In genomic region chr11:106158930-106159215, GRCm38 (mm10) we compare ENCODE assay signal across 8 mouse cellular contexts. TPM values are rescaled to one million over a fixed set of nuclear protein-coding genes. Genes with fewer than 3 reads are reported as not detected.
DNase-seq lines count a peak whose midpoint lies in the region; ATAC-seq and TF ChIP-seq lines count a peak whose summit lies in the region.

No protein-coding gene starts in this region.

- H3K4me2 ChIP-seq in limb, embryonic 14.5 days (replicated peaks; ENCODE audit: low read depth, low read length, severe bottlenecking) = peak overlapping the region; percentile 62
- peak overlapping the region; percentile 92 for H3K4me2 ChIP-seq in stomach, embryonic 15.5 days

- ATAC-seq in erythroblast, adult 5-6 weeks (replicated peaks; ENCODE audit: low FRiP score, poor library complexity, severe bottlenecking) = no peak
- 0 out of 2 replicates have a peak, but pooled peaks have one; percentile 0 for ATAC-seq in limb, embryonic 14.5 days (ENCODE audit: low FRiP score, low read depth)
- ATAC-seq in stomach, embryonic 15.5 days (ENCODE audit: insufficient read depth, low FRiP score, low read depth) = peak; percentile 2; the same call in 1 of the 2 replicates

- H3K4me3 ChIP-seq in erythroblast, embryonic 14.5 days (replicated peaks) = peak overlapping the region; percentile 71
- peak overlapping the region; percentile 83 for H3K4me3 ChIP-seq in limb, embryonic 14.5 days (replicated peaks; ENCODE audit: low read length)
- peak overlapping the region; percentile 85 for H3K4me3 ChIP-seq in stomach, embryonic 15.5 days (replicated peaks)

- H3K9me3 ChIP-seq in erythroblast, embryonic 14.5 days (ENCODE audit: control insufficient read depth, low read length) = no peaks in the 10 kb centered on the region
- H3K9me3 ChIP-seq in limb, embryonic 14.5 days (ENCODE audit: control insufficient read depth, low read length) = no peaks in the 10 kb centered on the region
- no peaks in the 10 kb centered on the region for H3K9me3 ChIP-seq in stomach, embryonic 15.5 days

- DNase-seq in right cerebral cortex, postnatal 25 days = peak; percentile 31
- no peak for DNase-seq in right cerebral cortex, postnatal 4 days
- no peak for DNase-seq in limb, embryonic 14.5 days (ENCODE audit: low spot score)
- DNase-seq in thymus, postnatal 0 days (ENCODE audit: low spot score) = no peak
- no peak for DNase-seq in gastrocnemius, postnatal 10 days

- H3K27me3 ChIP-seq in erythroblast, embryonic 14.5 days (ENCODE audit: control insufficient read depth) = peaks cover 41% of the 10 kb centered on the region
- no peaks in the 10 kb centered on the region for H3K27me3 ChIP-seq in limb, embryonic 14.5 days (ENCODE audit: control insufficient read depth, insufficient read depth, low read length)
- no peaks in the 10 kb centered on the region for H3K27me3 ChIP-seq in stomach, embryonic 15.5 days (replicated peaks)

- H3K9ac ChIP-seq in limb, embryonic 14.5 days (ENCODE audit: low read depth, low read length, severe bottlenecking) = peak overlapping the region; percentile 95
- peak overlapping the region; percentile 83; the same call in 1 of the 2 replicates for H3K9ac ChIP-seq in stomach, embryonic 15.5 days

- peaks cover 17% of the 10 kb centered on the region for H3K36me3 ChIP-seq in erythroblast, embryonic 14.5 days (ENCODE audit: control insufficient read depth)
- peaks cover 56% of the 10 kb centered on the region for H3K36me3 ChIP-seq in limb, embryonic 14.5 days (ENCODE audit: control insufficient read depth, insufficient read depth, low read length)
- peaks cover 30% of the 10 kb centered on the region for H3K36me3 ChIP-seq in stomach, embryonic 15.5 days

- WGBS in limb, embryonic 14.5 days = 14% methylated on average over 7 of the region's 9 CpGs
- WGBS in stomach, embryonic 15.5 days = 34% methylated on average over 9 of the region's 9 CpGs

- H3K27ac ChIP-seq in limb, embryonic 14.5 days (replicated peaks; ENCODE audit: low read depth, low read length) = peak overlapping the region; percentile 95
- H3K27ac ChIP-seq in stomach, embryonic 15.5 days = peak overlapping the region; percentile 94

- TF ChIP-seq POLR2A in limb, embryonic 14.5 days (IDR thresholded peaks at IDR 0.05; ENCODE audit: borderline replicate concordance, extremely low read depth, insufficient read depth, insufficient read length) = no peak

- peaks cover 26% of the 10 kb centered on the region for H3K4me1 ChIP-seq in erythroblast, embryonic 14.5 days (ENCODE audit: control insufficient read depth)
- peaks cover 21% of the 10 kb centered on the region for H3K4me1 ChIP-seq in limb, embryonic 14.5 days (ENCODE audit: control insufficient read depth, insufficient read depth, low read length)
- peaks cover 23% of the 10 kb centered on the region for H3K4me1 ChIP-seq in stomach, embryonic 15.5 days

RNA-seq across cellular contexts. Expression of gene Gm10840, which starts 1.8 kb away (rescaled TPM):
- not detected in 2 replicates for polyA plus RNA-seq in erythroblast, embryonic 14.5 days (2012)
- total RNA-seq in erythroblast, adult 5-6 weeks (2015; ENCODE audit: low replicate concordance) = not detected in 2 replicates
- total RNA-seq in erythroblast, adult 5-6 weeks (2017; ENCODE audit: low replicate concordance) = not detected in 2 replicates
- polyA plus RNA-seq in limb, embryonic 14.5 days (2012; rRNA removed) = not detected in 2 replicates
- not detected in 2 replicates for polyA plus RNA-seq in limb, embryonic 14.5 days (2014; fragmentation: Nextera tagmentation; extraction: Ambion mirVana)
- not detected in 2 replicates for polyA plus RNA-seq in stomach, embryonic 15.5 days (2015; fragmentation: Nextera tagmentation; extraction: Ambion mirVana)
- 0.54 and 0.78 TPM in 2 replicates for polyA plus RNA-seq in thymus, postnatal 0 days (2015; fragmentation: Nextera tagmentation; extraction: Ambion mirVana)
- total RNA-seq in gastrocnemius, postnatal 10 days (2021) = not detected

RNA-seq across cellular contexts. Expression of gene Limd2, which starts 1.8 kb away (rescaled TPM):
- polyA plus RNA-seq in erythroblast, embryonic 14.5 days (2012) = 0.93 and 0.94 TPM in 2 replicates
- 43.2 and 53.5 TPM in 2 replicates for total RNA-seq in erythroblast, adult 5-6 weeks (2015; ENCODE audit: low replicate concordance)
- total RNA-seq in erythroblast, adult 5-6 weeks (2017; ENCODE audit: low replicate concordance) = 7.4 and 14.3 TPM in 2 replicates
- polyA plus RNA-seq in limb, embryonic 14.5 days (2012; rRNA removed) = 148 and 169 TPM in 2 replicates
- polyA plus RNA-seq in limb, embryonic 14.5 days (2014; fragmentation: Nextera tagmentation; extraction: Ambion mirVana) = 237 and 260 TPM in 2 replicates
- 117 and 136 TPM in 2 replicates for polyA plus RNA-seq in stomach, embryonic 15.5 days (2015; fragmentation: Nextera tagmentation; extraction: Ambion mirVana)
- polyA plus RNA-seq in thymus, postnatal 0 days (2015; fragmentation: Nextera tagmentation; extraction: Ambion mirVana) = 968 and 1,023 TPM in 2 replicates
- 10 to 100 TPM; 13.2 to 18.1 TPM for total RNA-seq in gastrocnemius, postnatal 10 days (2021)

RNA-seq across cellular contexts. Expression of gene Strada, which starts 43.1 kb away (rescaled TPM):
- 2.6 and 3.1 TPM in 2 replicates for polyA plus RNA-seq in erythroblast, embryonic 14.5 days (2012)
- total RNA-seq in erythroblast, adult 5-6 weeks (2015; ENCODE audit: low replicate concordance) = 3.8 and 11.5 TPM in 2 replicates
- 4.9 and 5.7 TPM in 2 replicates for total RNA-seq in erythroblast, adult 5-6 weeks (2017; ENCODE audit: low replicate concordance)
- polyA plus RNA-seq in limb, embryonic 14.5 days (2012; rRNA removed) = 46.8 and 62.2 TPM in 2 replicates
- 24.0 and 28.5 TPM in 2 replicates for polyA plus RNA-seq in limb, embryonic 14.5 days (2014; fragmentation: Nextera tagmentation; extraction: Ambion mirVana)
- polyA plus RNA-seq in stomach, embryonic 15.5 days (2015; fragmentation: Nextera tagmentation; extraction: Ambion mirVana) = 16.7 and 18.6 TPM in 2 replicates
- polyA plus RNA-seq in thymus, postnatal 0 days (2015; fragmentation: Nextera tagmentation; extraction: Ambion mirVana) = 18.9 and 21.6 TPM in 2 replicates
- total RNA-seq in gastrocnemius, postnatal 10 days (2021) = 10 to 100 TPM; 21.5 to 22.8 TPM

RNA-seq across cellular contexts. Expression of gene Ccdc47, which starts 57.3 kb away (rescaled TPM):
- 0.17 and 0.20 TPM in 2 replicates for polyA plus RNA-seq in erythroblast, embryonic 14.5 days (2012)
- total RNA-seq in erythroblast, adult 5-6 weeks (2015; ENCODE audit: low replicate concordance) = 11.5 and 15.2 TPM in 2 replicates
- total RNA-seq in erythroblast, adult 5-6 weeks (2017; ENCODE audit: low replicate concordance) = 38.8 and 57.4 TPM in 2 replicates
- 43.6 and 48.8 TPM in 2 replicates for polyA plus RNA-seq in limb, embryonic 14.5 days (2012; rRNA removed)
- polyA plus RNA-seq in limb, embryonic 14.5 days (2014; fragmentation: Nextera tagmentation; extraction: Ambion mirVana) = 63.7 and 66.1 TPM in 2 replicates
- polyA plus RNA-seq in stomach, embryonic 15.5 days (2015; fragmentation: Nextera tagmentation; extraction: Ambion mirVana) = 92.1 and 95.0 TPM in 2 replicates
- polyA plus RNA-seq in thymus, postnatal 0 days (2015; fragmentation: Nextera tagmentation; extraction: Ambion mirVana) = 57.0 and 63.1 TPM in 2 replicates
- total RNA-seq in gastrocnemius, postnatal 10 days (2021) = 10 to 100 TPM; 73.6 to 75.8 TPM

RNA-seq across cellular contexts. Expression of gene Ddx42, which starts 57.9 kb away (rescaled TPM):
- 1.4 and 1.5 TPM in 2 replicates for polyA plus RNA-seq in erythroblast, embryonic 14.5 days (2012)
- 13.4 and 14.6 TPM in 2 replicates for total RNA-seq in erythroblast, adult 5-6 weeks (2015; ENCODE audit: low replicate concordance)
- total RNA-seq in erythroblast, adult 5-6 weeks (2017; ENCODE audit: low replicate concordance) = 18.8 and 35.8 TPM in 2 replicates
- polyA plus RNA-seq in limb, embryonic 14.5 days (2012; rRNA removed) = 35.3 and 50.4 TPM in 2 replicates
- 63.9 and 73.3 TPM in 2 replicates for polyA plus RNA-seq in limb, embryonic 14.5 days (2014; fragmentation: Nextera tagmentation; extraction: Ambion mirVana)
- polyA plus RNA-seq in stomach, embryonic 15.5 days (2015; fragmentation: Nextera tagmentation; extraction: Ambion mirVana) = 58.1 and 66.2 TPM in 2 replicates
- 58.3 and 67.8 TPM in 2 replicates for polyA plus RNA-seq in thymus, postnatal 0 days (2015; fragmentation: Nextera tagmentation; extraction: Ambion mirVana)
- total RNA-seq in gastrocnemius, postnatal 10 days (2021) = 10 to 100 TPM; 30.1 to 35.8 TPM

Comparison
In these comparisons a context has a peak if more than half of its experiments do, and no peak if none do; other contexts are left out.
1. RNA of gene Limd2, which starts 1.8 kb away (polyA plus RNA-seq): 968 to 1,023 TPM in thymus, postnatal 0 days, 148 to 260 TPM in limb, embryonic 14.5 days and 117 to 136 TPM in stomach, embryonic 15.5 days; 0.93 to 0.94 TPM in erythroblast, embryonic 14.5 days; every median in the first group is over 10 times any median in the second.
2. Peak in every context shown above with its lines, with median percentiles within 50 percentile points of each other: H3K4me3 ChIP-seq.